Mouse (Mus musculus): ENCODE data around the gene Ank. TPM values are rescaled to one million over a fixed set of nuclear protein-coding genes. Genes with fewer than 3 reads are reported as not detected.

Ank gene
- polyA plus RNA-seq, 1 experiment from 2014 or later, result 8.4 TPM

GRCm38 (mm10) chr15:27594973-27595372 is 128.5 kb downstream of the Ank start:
- DNase-seq (ENCODE audit: low spot score), result no peak
- peaks cover 19% of the 10 kb centered on the region for H3K4me1 ChIP-seq
- WGBS, result 46% methylated on average over 4 of the region's 4 CpGs
- H3K27ac ChIP-seq, result peak overlapping the region; percentile 78
- no peak overlapping the region for H3K4me3 ChIP-seq
- no peaks in the 10 kb centered on the region for H3K9me3 ChIP-seq
- no peaks in the 10 kb centered on the region for H3K27me3 ChIP-seq (ENCODE audit: insufficient read depth, poor library complexity, severe bottlenecking)
- peaks cover 52% of the 10 kb centered on the region for H3K36me3 ChIP-seq

DNA sequence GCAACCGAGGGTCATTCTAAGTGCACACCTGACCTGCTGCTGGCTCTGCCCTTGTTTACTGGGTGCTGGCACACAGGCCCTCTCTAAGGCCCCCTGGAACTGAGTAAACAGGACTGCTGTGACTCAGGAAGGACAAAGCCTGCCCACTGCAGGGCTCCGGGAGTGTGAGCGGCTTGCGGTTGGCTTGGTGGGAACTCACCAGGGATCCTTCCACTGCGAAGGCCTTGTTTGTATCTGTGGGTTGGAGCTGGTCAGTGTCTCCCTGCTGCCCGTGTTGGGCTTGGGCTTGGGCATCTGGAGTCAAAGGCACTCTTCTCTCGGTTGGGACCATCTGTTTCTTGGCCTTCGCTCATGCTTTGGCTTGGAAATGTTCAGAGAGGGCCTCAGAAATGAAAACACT is 129.1 kb downstream of the Ank start:
- Histone ChIP-seq H3K27ac (peak overlapping the region; percentile 78), H3K9me3 (no peaks in the 10 kb centered on the region), H3K27me3 (ENCODE audit: insufficient read depth, poor library complexity, severe bottlenecking) (no peaks in the 10 kb centered on the region), H3K36me3 (peaks cover 52% of the 10 kb centered on the region), H3K4me1 (peaks cover 19% of the 10 kb centered on the region), H3K4me3 (no peak overlapping the region)
- 53% methylated on average over 8 of the region's 8 CpGs for WGBS
- no peak for DNase-seq (ENCODE audit: low spot score)

DNA sequence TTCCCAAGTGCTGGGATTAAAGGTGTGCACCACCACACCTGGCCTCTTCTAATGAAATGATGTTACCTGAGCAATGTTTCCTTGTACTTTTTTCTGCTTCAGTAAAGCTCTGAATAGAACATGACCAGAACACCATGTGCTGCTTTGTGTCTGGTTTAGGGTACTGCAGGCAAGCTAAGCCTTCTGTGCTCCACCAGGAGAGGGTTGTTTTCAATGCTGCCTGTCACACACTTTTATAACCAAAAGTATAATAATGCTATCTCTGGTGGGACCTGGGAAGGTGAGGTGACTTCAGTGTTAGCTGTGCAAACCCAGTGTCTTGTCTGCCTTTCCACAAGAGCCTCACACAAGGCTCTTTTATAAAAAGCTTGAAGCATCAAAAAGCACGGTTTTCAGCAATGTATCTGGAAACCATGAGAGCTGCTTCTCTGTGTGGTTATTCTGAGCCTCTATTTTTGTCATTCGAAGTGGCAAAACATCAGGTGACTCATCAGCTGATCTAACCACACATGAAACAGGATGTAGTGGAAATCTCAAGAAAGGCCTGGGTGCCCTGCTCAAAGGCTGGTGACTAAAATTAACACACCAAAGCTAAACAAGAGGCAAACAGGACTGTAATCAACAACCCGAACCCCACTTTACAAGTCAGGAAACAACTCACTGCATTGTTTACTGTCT is 130.1 kb downstream of the Ank start:
- Histone ChIP-seq H3K36me3 (peaks cover 46% of the 10 kb centered on the region), H3K9me3 (no peaks in the 10 kb centered on the region), H3K27me3 (ENCODE audit: insufficient read depth, poor library complexity, severe bottlenecking) (no peaks in the 10 kb centered on the region), H3K4me1 (peaks cover 19% of the 10 kb centered on the region), H3K4me3 (no peak overlapping the region), H3K27ac (peak overlapping the region; percentile 49; the same call in 1 of the 2 replicates)
- DNase-seq (ENCODE audit: low spot score), result no peak
- 50% methylated on average over 3 of the region's 3 CpGs for WGBS

- H3K4me1 ChIP-seq, result peaks cover 19% of the 10 kb centered on the region
- H3K27ac ChIP-seq, result no peak overlapping the region
- H3K27me3 ChIP-seq (ENCODE audit: insufficient read depth, poor library complexity, severe bottlenecking), result no peaks in the 10 kb centered on the region
- no peak for DNase-seq (ENCODE audit: low spot score)
- H3K4me3 ChIP-seq, result no peak overlapping the region
- H3K36me3 ChIP-seq, result peaks cover 40% of the 10 kb centered on the region
- no peaks in the 10 kb centered on the region for H3K9me3 ChIP-seq
- 80% methylated on average over 4 of the region's 4 CpGs for WGBS
Observed at GRCm38 (mm10) chr15:27597516-27597915, 131.0 kb downstream of the Ank start.

GRCm38 (mm10) chr15:27598786-27599385 is 132.4 kb downstream of the Ank start:
- no peaks in the 10 kb centered on the region for H3K9me3 ChIP-seq
- WGBS, result 94% methylated on average over 13 of the region's 13 CpGs
- DNase-seq (ENCODE audit: low spot score), result no peak
- H3K4me1 ChIP-seq, result peaks cover 19% of the 10 kb centered on the region
- no peak overlapping the region for H3K4me3 ChIP-seq
- H3K36me3 ChIP-seq, result peaks cover 31% of the 10 kb centered on the region
- H3K27me3 ChIP-seq (ENCODE audit: insufficient read depth, poor library complexity, severe bottlenecking), result no peaks in the 10 kb centered on the region
- H3K27ac ChIP-seq, result no peak overlapping the region

DNA sequence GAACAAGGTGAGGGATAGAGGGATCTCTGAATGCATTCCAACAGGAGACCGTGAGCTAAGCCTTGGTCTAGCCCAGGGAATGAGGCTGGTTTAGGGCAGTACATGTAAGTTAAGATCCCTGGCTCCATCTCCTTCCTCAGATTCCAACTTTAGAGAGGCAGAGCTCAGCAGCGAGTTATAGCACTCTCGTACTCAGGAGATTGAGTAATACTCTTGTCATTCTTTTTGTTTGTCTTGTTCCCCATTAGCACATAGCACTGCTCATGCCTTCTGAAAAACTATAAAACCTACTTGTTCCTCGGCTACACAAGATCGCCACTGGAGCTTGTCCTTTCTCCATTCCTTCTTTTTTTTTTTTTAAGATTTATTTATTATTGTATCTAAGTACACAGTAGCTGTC is 134.0 kb downstream of the Ank start:
- H3K4me3 ChIP-seq, result no peak overlapping the region
- no peaks in the 10 kb centered on the region for H3K27me3 ChIP-seq (ENCODE audit: insufficient read depth, poor library complexity, severe bottlenecking)
- no peak for DNase-seq (ENCODE audit: low spot score)
- 91% methylated on average over 5 of the region's 5 CpGs for WGBS
- H3K4me1 ChIP-seq, result peaks cover 12% of the 10 kb centered on the region
- H3K9me3 ChIP-seq, result no peaks in the 10 kb centered on the region
- H3K36me3 ChIP-seq, result peaks cover 33% of the 10 kb centered on the region
- no peak overlapping the region for H3K27ac ChIP-seq

DNA sequence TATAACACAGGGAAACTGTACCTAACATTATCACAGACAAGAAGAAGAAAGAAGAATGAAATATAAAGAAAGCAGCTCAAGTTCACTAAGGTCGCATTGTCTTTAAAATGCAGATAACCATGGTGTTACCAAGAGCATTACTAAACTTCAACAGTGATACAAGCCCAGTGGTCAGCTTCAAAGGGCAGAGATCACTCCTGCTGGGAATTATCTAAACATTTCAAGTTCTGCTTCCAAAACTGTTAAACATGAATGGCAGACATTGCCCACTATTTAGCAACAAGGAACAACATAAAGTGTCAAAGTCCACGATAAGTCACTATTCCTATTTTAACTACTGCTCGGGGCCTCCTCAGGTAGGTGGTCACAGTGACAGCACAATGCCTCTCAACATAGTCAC is 138.1 kb downstream of the Ank start:
- no peaks in the 10 kb centered on the region for H3K27me3 ChIP-seq (ENCODE audit: insufficient read depth, poor library complexity, severe bottlenecking)
- no peak overlapping the region for H3K4me3 ChIP-seq
- no peak overlapping the region for H3K27ac ChIP-seq
- H3K36me3 ChIP-seq, result peaks cover 52% of the 10 kb centered on the region
- no peaks in the 10 kb centered on the region for H3K9me3 ChIP-seq
- 86% methylated on average over 3 of the region's 3 CpGs for WGBS
- no peaks in the 10 kb centered on the region for H3K4me1 ChIP-seq
- DNase-seq (ENCODE audit: low spot score), result no peak

DNA sequence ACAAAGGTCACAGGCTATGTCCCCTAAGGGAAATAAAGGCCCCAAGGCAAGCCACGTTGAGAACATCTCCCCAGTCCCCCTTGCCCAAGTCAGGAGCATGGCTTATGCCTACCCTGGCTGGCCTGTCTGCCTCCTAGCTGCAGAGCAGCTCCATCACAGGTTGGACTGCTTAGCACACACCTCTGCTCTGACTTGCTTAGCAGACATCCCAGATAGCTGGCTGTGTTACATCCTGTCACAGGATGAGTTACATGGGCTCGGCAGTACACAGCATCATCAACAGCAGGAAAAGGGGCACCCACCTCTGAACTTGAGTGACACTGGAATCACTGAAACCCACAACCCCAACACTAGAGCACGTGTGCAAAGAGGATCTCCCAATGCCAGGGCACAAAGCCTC is 138.8 kb downstream of the Ank start:
- no peak for DNase-seq (ENCODE audit: low spot score)
- 80% methylated on average over 3 of the region's 3 CpGs for WGBS
- Histone ChIP-seq H3K9me3 (no peaks in the 10 kb centered on the region), H3K27ac (no peak overlapping the region), H3K27me3 (ENCODE audit: insufficient read depth, poor library complexity, severe bottlenecking) (no peaks in the 10 kb centered on the region), H3K4me1 (no peaks in the 10 kb centered on the region), H3K36me3 (peaks cover 52% of the 10 kb centered on the region), H3K4me3 (no peak overlapping the region)

DNA sequence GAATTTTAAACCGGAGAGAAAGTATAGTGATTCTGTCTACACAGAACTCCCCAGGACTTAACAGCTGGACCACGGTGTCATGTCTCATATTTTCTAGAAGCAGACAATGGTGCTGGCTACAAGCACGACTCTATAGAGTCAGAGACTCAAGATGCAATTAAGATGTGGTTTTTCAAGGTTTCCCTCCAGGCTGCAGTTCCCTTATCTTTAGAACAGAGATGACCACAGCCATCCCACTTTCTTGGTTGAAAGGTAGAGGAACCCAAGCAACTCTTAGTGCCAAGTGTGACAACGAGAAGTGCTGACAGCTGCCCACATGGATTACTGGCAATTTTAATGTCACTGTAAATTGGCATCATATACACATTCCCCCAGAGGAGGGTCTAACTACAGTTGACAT is 143.1 kb downstream of the Ank start:
- no peak for DNase-seq (ENCODE audit: low spot score)
- Histone ChIP-seq H3K4me1 (no peaks in the 10 kb centered on the region), H3K4me3 (no peak overlapping the region), H3K27me3 (ENCODE audit: insufficient read depth, poor library complexity, severe bottlenecking) (no peaks in the 10 kb centered on the region), H3K36me3 (peaks cover 60% of the 10 kb centered on the region), H3K9me3 (no peaks in the 10 kb centered on the region), H3K27ac (no peak overlapping the region)
- WGBS, result 82% methylated on average over 4 of the region's 4 CpGs

DNA sequence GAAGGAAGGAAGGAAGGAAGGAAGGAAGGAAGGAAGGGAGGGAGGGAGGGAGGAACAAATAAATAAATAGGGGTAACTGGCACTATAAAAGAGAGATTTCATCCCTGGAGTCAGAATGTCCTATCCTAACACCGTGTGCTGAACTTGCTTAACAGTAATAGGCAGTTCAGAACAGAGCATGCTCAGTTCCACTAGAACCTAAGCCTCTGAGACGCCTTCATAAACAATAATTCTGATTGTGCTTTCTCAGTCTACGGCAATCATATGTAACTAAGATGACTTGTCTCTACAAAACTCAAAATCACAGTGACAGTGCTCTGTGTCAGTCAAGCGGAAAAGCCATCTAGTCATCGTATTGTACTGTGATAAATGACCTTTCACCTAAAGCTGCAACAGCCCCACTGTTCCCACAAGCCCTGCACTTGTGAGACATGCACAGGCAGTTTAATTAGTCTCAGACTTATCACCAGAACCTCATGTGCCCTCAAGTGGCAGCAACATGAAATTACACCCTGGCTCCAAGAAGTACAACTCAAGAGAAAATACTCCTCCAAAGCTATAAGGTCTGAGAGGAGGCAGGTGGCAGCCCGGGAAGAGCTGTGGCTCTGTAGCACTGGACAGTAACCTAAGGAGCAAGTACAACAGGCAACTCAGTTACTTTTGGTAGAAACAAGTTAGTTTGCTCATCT is 146.2 kb downstream of the Ank start:
- H3K4me3 ChIP-seq, result no peak overlapping the region
- H3K36me3 ChIP-seq, result peaks cover 61% of the 10 kb centered on the region
- no peaks in the 10 kb centered on the region for H3K4me1 ChIP-seq
- no peaks in the 10 kb centered on the region for H3K27me3 ChIP-seq (ENCODE audit: insufficient read depth, poor library complexity, severe bottlenecking)
- H3K27ac ChIP-seq, result no peak overlapping the region
- DNase-seq (ENCODE audit: low spot score), result peak; percentile 80
- H3K9me3 ChIP-seq, result no peaks in the 10 kb centered on the region
- 70% methylated on average over 6 of the region's 6 CpGs for WGBS

DNA sequence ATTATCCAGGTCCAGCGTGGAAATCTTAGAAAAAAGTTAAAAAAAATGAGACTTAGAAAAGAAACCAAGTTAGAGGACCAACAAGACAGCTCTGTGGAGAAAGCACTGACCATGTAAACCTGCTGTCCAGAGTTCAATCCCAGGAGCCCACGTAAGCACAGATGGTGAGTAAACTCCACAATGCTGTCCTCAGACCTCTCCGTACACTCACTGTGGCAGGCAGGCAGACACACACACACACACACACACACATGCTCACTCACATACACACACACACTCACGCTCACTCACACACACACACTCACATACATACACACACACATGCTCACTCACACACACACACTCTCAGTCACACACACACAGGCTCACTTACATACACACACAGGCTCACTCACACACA is 146.8 kb downstream of the Ank start:
- peaks cover 58% of the 10 kb centered on the region for H3K36me3 ChIP-seq

DNA sequence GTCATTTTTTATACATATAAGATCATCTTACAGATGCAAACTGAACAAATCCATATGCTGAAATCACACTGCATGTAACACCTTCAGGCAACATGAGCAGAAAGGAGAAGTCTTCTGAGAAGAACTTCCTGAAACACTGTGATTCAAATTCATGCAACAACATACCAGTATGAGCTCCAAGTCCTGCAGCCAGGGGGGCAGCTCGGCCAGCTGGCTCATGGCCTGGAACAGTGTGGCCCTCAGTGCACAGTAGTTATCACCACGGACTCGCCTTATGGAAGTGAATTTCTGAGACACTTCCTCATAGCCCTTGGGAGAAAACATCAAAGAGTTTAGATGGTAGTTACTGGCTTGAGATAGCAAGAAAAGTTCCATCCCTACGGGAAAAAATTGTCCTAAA is 149.7 kb downstream of the Ank start:
- Histone ChIP-seq H3K27ac (no peak overlapping the region), H3K9me3 (no peaks in the 10 kb centered on the region), H3K4me3 (no peak overlapping the region), H3K36me3 (peaks cover 44% of the 10 kb centered on the region), H3K4me1 (peaks cover 20% of the 10 kb centered on the region), H3K27me3 (ENCODE audit: insufficient read depth, poor library complexity, severe bottlenecking) (no peaks in the 10 kb centered on the region)
- no peak for DNase-seq (ENCODE audit: low spot score)
- 80% methylated on average over 4 of the region's 4 CpGs for WGBS

More for the DNA sequence above, 146.8 kb downstream of the Ank start:
- H3K9me3 ChIP-seq, result no peaks in the 10 kb centered on the region
- DNase-seq (ENCODE audit: low spot score), result no peak
- no peaks in the 10 kb centered on the region for H3K4me1 ChIP-seq
- no peak overlapping the region for H3K4me3 ChIP-seq
- 91% methylated on average over 4 of the region's 4 CpGs for WGBS
- H3K27ac ChIP-seq, result no peak overlapping the region
- H3K27me3 ChIP-seq (ENCODE audit: insufficient read depth, poor library complexity, severe bottlenecking), result no peaks in the 10 kb centered on the region

DNA sequence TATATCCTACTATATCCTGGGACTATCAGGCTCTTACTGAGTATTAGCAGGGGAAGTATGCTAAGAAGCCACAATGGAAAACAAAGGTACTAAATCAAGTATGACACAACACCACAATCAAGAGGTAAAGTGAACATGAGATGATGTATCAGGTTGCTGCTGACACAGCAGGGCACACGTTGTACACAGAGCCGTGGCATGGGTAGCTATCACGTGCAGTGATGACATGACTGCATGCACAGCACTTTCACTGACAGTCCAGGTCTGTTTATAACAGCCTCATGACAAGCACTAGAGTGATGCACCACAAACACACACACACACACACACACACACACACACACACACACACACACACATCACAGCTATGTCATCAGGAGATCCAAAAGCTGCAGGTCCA is 150.8 kb downstream of the Ank start:
- no peak overlapping the region for H3K27ac ChIP-seq
- WGBS, result 89% methylated on average over 3 of the region's 3 CpGs
- no peaks in the 10 kb centered on the region for H3K27me3 ChIP-seq (ENCODE audit: insufficient read depth, poor library complexity, severe bottlenecking)
- H3K4me3 ChIP-seq, result no peak overlapping the region
- peaks cover 21% of the 10 kb centered on the region for H3K4me1 ChIP-seq
- no peak for DNase-seq (ENCODE audit: low spot score)
- H3K9me3 ChIP-seq, result no peaks in the 10 kb centered on the region
- peaks cover 37% of the 10 kb centered on the region for H3K36me3 ChIP-seq

Measured in heart, embryonic 10.5 days (tissue).